Mouse (Mus musculus) MEL (cell line): ENCODE results near the gene Naa40. TPM values are rescaled to one million over a fixed set of nuclear protein-coding genes. Genes with fewer than 3 reads are reported as not detected.
A peak's percentile ranks its signal among the peaks of the same experiment; 100 is the strongest.

Source experiments
- DNase-seq: peaks from one replicate; pipeline ENCODE4 v3.0.0; 2011; ENCODE audit warnings: low read depth, low spot score
- H3K27ac ChIP-seq: 2 replicates; pipeline ENCODE4 v1.5.1; 2012; ENCODE audit warnings: low read depth, mild to moderate bottlenecking, control low read depth, low read length, moderate library complexity; ENCODE audit not compliant: control insufficient read depth
- H3K27me3 ChIP-seq, 2 experiments: fragments of 150-350 bp in 1 of 2; sonication (generic) in 1 of 2; 2 replicates each; pipeline ENCODE4 v1.6.1; 2012; ENCODE audit warnings: low read length in 2 of 2, mild to moderate bottlenecking in 2 of 2, improper control_type of control experiment in 1 of 2, moderate library complexity in 1 of 2; ENCODE audit not compliant: insufficient read depth in 2 of 2, control insufficient read depth in 1 of 2
- H3K36me3 ChIP-seq, 2 experiments: 2 replicates each; pipeline ENCODE4 v1.6.1; 2012 to 2014; ENCODE audit warnings: low read length in 2 of 2, improper control_type of control experiment in 1 of 2, inconsistent platforms in 1 of 2, mild to moderate bottlenecking in 1 of 2; ENCODE audit not compliant: insufficient read depth in 2 of 2, control insufficient read depth in 1 of 2
- H3K4me1 ChIP-seq, 2 experiments: fragments of 150-350 bp in 1 of 2; sonication (generic) in 1 of 2; 2 replicates each; pipeline ENCODE4 v1.6.1; 2012; ENCODE audit warnings: low read length in 2 of 2, improper control_type of control experiment in 1 of 2, mild to moderate bottlenecking in 1 of 2; ENCODE audit not compliant: insufficient read depth in 2 of 2, control insufficient read depth in 1 of 2
- H3K4me3 ChIP-seq, 2 experiments: fragments of 150-350 bp in 1 of 2; sonication (generic) in 1 of 2; 2 replicates each; pipeline ENCODE4 v1.5.1; 2012; ENCODE audit warnings: low read depth in 2 of 2, low read length in 2 of 2, mild to moderate bottlenecking in 2 of 2, moderate library complexity in 2 of 2, control low read depth in 1 of 2, improper control_type of control experiment in 1 of 2; ENCODE audit not compliant: control insufficient read depth in 1 of 2, insufficient read depth in 1 of 2
- H3K79me2 ChIP-seq: 2 replicates; pipeline ENCODE4 v1.6.1; 2012; ENCODE audit warnings: mild to moderate bottlenecking, low read length, moderate library complexity; ENCODE audit not compliant: control insufficient read depth, poor library complexity, insufficient read depth
- H3K9ac ChIP-seq: 2 replicates; pipeline ENCODE4 v1.6.1; 2012; ENCODE audit warnings: low read depth, mild to moderate bottlenecking, control low read depth, low read length, moderate library complexity; ENCODE audit not compliant: control insufficient read depth, poor library complexity, severe bottlenecking
- H3K9me3 ChIP-seq: fragments of 150-350 bp; sonication (generic); replicated peaks from 2 replicates; pipeline ENCODE4 v1.6.1; 2012; ENCODE audit warnings: mild to moderate bottlenecking, low read length, improper control_type of control experiment, moderate library complexity; ENCODE audit not compliant: insufficient read depth
- CHD1 ChIP-seq: IDR thresholded peaks from 2 replicates; pipeline ENCODE4 v1.6.1; 2012; ENCODE audit warnings: low read depth, mild to moderate bottlenecking, inconsistent platforms, low read length, improper control_type of control experiment
- CHD2 ChIP-seq: IDR thresholded peaks from 2 replicates; pipeline ENCODE4 v1.6.1; 2011; ENCODE audit warnings: low read length, improper control_type of control experiment
- HCFC1 ChIP-seq: IDR thresholded peaks from 2 replicates; pipeline ENCODE4 v1.6.1; 2012; ENCODE audit warnings: low read depth, mild to moderate bottlenecking, inconsistent platforms, low read length, improper control_type of control experiment, moderate library complexity
- JUND ChIP-seq: IDR thresholded peaks from 2 replicates; pipeline ENCODE4 v1.6.1; 2011; ENCODE audit warnings: low read depth, mild to moderate bottlenecking, improper control_type of control experiment, low read length
- MAFK ChIP-seq: IDR thresholded peaks from 2 replicates; pipeline ENCODE4 v1.6.1; 2011; ENCODE audit warnings: low read depth, mild to moderate bottlenecking, low read length, improper control_type of control experiment, borderline replicate concordance
- MEF2A ChIP-seq: IDR thresholded peaks from 2 replicates; pipeline ENCODE4 v1.6.1; 2014; ENCODE audit warnings: low read depth, mild to moderate bottlenecking, inconsistent platforms, low read length, improper control_type of control experiment; ENCODE audit not compliant: poor library complexity, insufficient replicate concordance, severe bottlenecking; ENCODE audit errors: extremely low read depth
- MXI1 ChIP-seq: IDR thresholded peaks from 2 replicates; pipeline ENCODE4 v1.6.1; 2011; ENCODE audit warnings: mild to moderate bottlenecking, low read depth, low read length, improper control_type of control experiment
- MYB ChIP-seq: IDR thresholded peaks from 2 replicates; pipeline ENCODE4 v1.6.1; 2011; ENCODE audit warnings: mild to moderate bottlenecking, low read depth, low read length, improper control_type of control experiment
- MYC ChIP-seq: IDR thresholded peaks from 2 replicates; pipeline ENCODE4 v1.6.1; 2011; ENCODE audit warnings: low read depth, mild to moderate bottlenecking, low read length, improper control_type of control experiment, moderate library complexity
- POLR2AphosphoS2 ChIP-seq: IDR thresholded peaks from 2 replicates; pipeline ENCODE4 v1.6.1; 2011; ENCODE audit warnings: low read length, improper control_type of control experiment
- POLR2AphosphoS5 ChIP-seq: IDR thresholded peaks from 2 replicates; pipeline ENCODE4 v1.6.1; 2012; ENCODE audit warnings: low read depth, borderline replicate concordance, mild to moderate bottlenecking, inconsistent platforms, low read length, moderate library complexity, mixed read lengths
- RAD21 ChIP-seq: IDR thresholded peaks from 2 replicates; pipeline ENCODE4 v1.6.1; 2011; ENCODE audit warnings: mild to moderate bottlenecking, low read depth, low read length, improper control_type of control experiment
- SIN3A ChIP-seq: IDR thresholded peaks from 2 replicates; pipeline ENCODE4 v1.6.1; 2012; ENCODE audit warnings: low read length, improper control_type of control experiment, inconsistent platforms
- SMC3 ChIP-seq: IDR thresholded peaks from 2 replicates; pipeline ENCODE4 v1.6.1; 2011; ENCODE audit warnings: low read depth, low read length, improper control_type of control experiment
- TAL1 ChIP-seq: IDR thresholded peaks from 2 replicates; pipeline ENCODE4 v1.6.1; 2012; ENCODE audit warnings: mild to moderate bottlenecking, inconsistent platforms, low read length, moderate library complexity, mixed read lengths
- UBTF ChIP-seq: IDR thresholded peaks from 2 replicates; pipeline ENCODE4 v1.6.1; 2012; ENCODE audit warnings: low read depth, mild to moderate bottlenecking, inconsistent platforms, low read length, improper control_type of control experiment, moderate library complexity, borderline replicate concordance; ENCODE audit not compliant: insufficient read depth
- USF2 ChIP-seq, 2 experiments: IDR thresholded peaks; 2 replicates each; pipeline ENCODE4 v1.6.1; 2011 to 2012; ENCODE audit warnings: improper control_type of control experiment in 2 of 2, low read length in 2 of 2, borderline replicate concordance in 1 of 2, inconsistent platforms in 1 of 2, low read depth in 1 of 2, mild to moderate bottlenecking in 1 of 2; ENCODE audit not compliant: insufficient read depth in 1 of 2
- ZKSCAN1 ChIP-seq: IDR thresholded peaks from 2 replicates; pipeline ENCODE4 v1.6.1; 2012; ENCODE audit warnings: low read depth, mild to moderate bottlenecking, inconsistent platforms, low read length, improper control_type of control experiment, moderate library complexity
- ZNF384 ChIP-seq: IDR thresholded peaks from 2 replicates; pipeline ENCODE4 v1.6.1; 2012; ENCODE audit warnings: low read depth, mild to moderate bottlenecking, inconsistent platforms, low read length, improper control_type of control experiment
- polyA plus RNA-seq, 2 experiments: library from polyadenylated mRNA; stranded (reverse) in 1 of 2; unstranded in 1 of 2; fragments of >175 nt in 1 of 2; fragments of >200 nt in 1 of 2; gene quantifications; 2 replicates each; pipeline versions ENCODE4 v1.2.1 to v1.2.4; 2012; ENCODE audit warnings: low replicate concordance in 2 of 2, low read depth in 1 of 2; ENCODE audit not compliant: insufficient read length in 2 of 2, insufficient read depth in 1 of 2, missing spikeins in 1 of 2
- total RNA-seq: library from RNA; depleted of rRNA; stranded (reverse); fragments of 300-350 nt; gene quantifications from 2 replicates; pipeline ENCODE4 v1.2.3, GENCODE M21; 2012

The Naa40 gene
- total and polyA plus RNA-seq, 3 experiments, result 46.8 to 75.7 TPM; not detected in 1

DNA sequence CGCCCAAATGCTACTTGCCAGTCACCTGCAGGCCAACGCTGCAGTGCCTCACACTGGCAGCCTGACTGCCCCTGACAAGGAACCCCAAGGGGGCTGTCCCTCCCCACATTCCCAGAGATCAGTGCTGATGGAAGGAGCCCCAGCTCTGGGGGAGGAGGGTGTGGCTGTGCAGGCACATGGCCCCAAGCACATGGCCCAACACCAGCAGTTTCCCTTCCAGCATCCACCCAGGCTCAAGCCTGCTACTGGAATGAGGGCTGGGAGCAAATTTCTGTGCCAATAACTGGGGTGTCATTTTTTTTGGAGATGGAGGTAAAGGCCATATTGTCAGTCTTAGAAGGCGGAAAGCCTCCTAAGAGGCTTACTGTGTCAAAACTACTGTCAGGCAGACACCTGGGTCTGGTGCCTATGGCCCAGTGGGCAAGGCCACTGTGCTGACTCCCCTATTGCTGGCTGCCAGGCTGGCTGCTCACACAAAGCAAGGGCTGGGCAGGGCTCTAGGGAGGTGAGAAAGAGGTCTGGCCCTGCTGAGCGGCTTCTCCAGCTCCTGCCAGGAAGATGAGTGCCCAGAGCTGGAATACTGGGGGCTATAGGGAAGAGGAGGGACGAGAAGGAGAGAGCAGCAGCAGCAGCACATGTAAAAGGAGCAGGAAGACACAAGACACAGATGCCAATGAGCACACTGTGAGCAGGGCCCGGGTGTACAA lies 37.4 kb upstream of the Naa40 start:
- Histone ChIP-seq H3K4me3 (no peak overlapping the region), H3K36me3 (peaks cover 0 to under 1% of the 10 kb centered on the region in 2 experiments; a peak in 1 of 4 replicates), H3K79me2 (no peaks in the 10 kb centered on the region), H3K27ac (no peak overlapping the region), H3K27me3 (no peaks in the 10 kb centered on the region), H3K4me1 (no peaks in the 10 kb centered on the region), H3K9ac (no peak overlapping the region), H3K9me3 (no peaks in the 10 kb centered on the region)
- TF ChIP-seq POLR2AphosphoS5 (no peak), MXI1 (0 out of 2 replicates have a peak, but pooled peaks have one; percentile 10)
- no peak for DNase-seq

DNA sequence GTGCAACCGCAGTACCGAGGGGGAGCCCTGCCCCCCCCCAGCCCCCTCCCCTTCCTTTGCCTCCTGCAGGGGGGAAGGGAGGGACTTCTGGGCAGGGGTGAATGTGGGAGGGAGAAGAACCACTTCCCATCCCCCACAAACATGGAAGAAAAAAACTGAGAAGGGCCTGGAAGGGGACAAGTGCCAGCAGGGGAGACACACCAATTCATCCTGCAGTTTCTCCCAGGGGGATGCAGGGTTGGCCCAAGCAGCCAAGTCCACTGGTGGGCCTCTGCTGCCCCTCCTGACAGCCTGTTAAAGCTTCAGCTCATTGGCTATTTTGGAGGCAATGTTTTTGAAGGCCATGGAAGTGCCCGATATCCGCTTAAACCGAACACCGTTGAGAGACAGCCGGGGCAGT lies 35.8 kb upstream of the Naa40 start:
- no peak overlapping the region for H3K27ac ChIP-seq
- H3K9me3 ChIP-seq, result no peaks in the 10 kb centered on the region
- no peak overlapping the region for H3K9ac ChIP-seq
- TF ChIP-seq CHD2 (no peak), ZKSCAN1 (no peak), HCFC1 (no peak), SMC3 (no peak), CHD1 (no peak), USF2 (IDR thresholded peaks at IDR 0.05; ENCODE audit: borderline replicate concordance in 1 of 2, insufficient read depth in 1 of 2, low read depth in 1 of 2, low read length in 2 of 2) (no peak), MAFK (no peak), POLR2AphosphoS2 (no peak), RAD21 (no peak), ZNF384 (no peak), TAL1 (no peak), MEF2A (no peak), MYC (no peak), JUND (no peak), SIN3A (no peak), MYB (no peak), POLR2AphosphoS5 (no peak), UBTF (no peak)
- TF ChIP-seq, all 39 proteins: peak for 0
- DNase-seq, result no peak
- Histone ChIP-seq H3K36me3 (no peaks in the 10 kb centered on the region), H3K27me3 (no peaks in the 10 kb centered on the region), H3K4me1 (no peaks in the 10 kb centered on the region), H3K79me2 (no peaks in the 10 kb centered on the region), H3K4me3 (no peak overlapping the region)
